Mouse (Mus musculus): ENCODE measurements around the gene Sit1. TPM values are rescaled to one million over a fixed set of nuclear protein-coding genes. Genes with fewer than 3 reads are reported as not detected.

Sit1 gene
- polyA plus RNA-seq, 1 experiment from 2014 or later = not detected

DNA sequence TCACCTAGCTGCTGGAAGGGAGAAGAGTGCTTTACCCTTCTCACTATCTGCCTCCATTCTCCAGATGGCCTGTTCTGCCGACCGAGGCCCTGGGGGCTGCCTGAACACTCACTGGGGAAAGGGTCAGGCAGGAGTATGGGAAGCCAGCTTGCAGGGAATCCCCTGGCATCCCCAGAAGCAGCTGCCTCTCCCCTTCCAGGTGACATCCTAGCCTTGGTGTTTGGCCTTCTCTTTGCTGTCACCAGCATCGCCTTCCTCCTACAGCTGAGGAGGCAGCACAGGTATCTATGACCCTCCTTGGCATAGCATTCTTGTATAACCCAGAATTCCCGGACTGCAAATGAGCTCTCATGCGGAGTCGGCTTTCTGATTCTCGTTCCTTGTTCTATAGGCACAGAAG, 29.1 kb upstream of the Sit1 start:
- H3K27me3 ChIP-seq (ENCODE audit: control insufficient read depth, insufficient read depth, low read length) = no peaks in the 10 kb centered on the region
- H3K4me1 ChIP-seq (replicated peaks; ENCODE audit: control insufficient read depth, insufficient read depth) = peaks cover 7% of the 10 kb centered on the region; the same call in 1 of the 2 replicates
- no peak overlapping the region for H3K9ac ChIP-seq (ENCODE audit: low read length)
- H3K36me3 ChIP-seq (ENCODE audit: control insufficient read depth, insufficient read depth, low read length) = peaks cover 9% of the 10 kb centered on the region; the same call in 1 of the 2 replicates
- H3K27ac ChIP-seq (replicated peaks) = peak overlapping the region; percentile 56
- no peak overlapping the region for H3K4me2 ChIP-seq (replicated peaks; ENCODE audit: low read depth)
- WGBS = 52% methylated on average over 7 of the region's 7 CpGs
- H3K9me3 ChIP-seq (ENCODE audit: control insufficient read depth, low read length) = no peaks in the 10 kb centered on the region
- H3K4me3 ChIP-seq (ENCODE audit: low read depth, low read length) = no peak overlapping the region
- ATAC-seq (ENCODE audit: low FRiP score, low TSS enrichment) = no peak
- no peak for DNase-seq (ENCODE audit: low spot score)
- TF ChIP-seq EP300 (optimal IDR thresholded peaks at IDR 0.05) = no peak
- no peak for TF ChIP-seq CTCF (IDR thresholded peaks at IDR 0.05; ENCODE audit: low read depth)

- no peak for ATAC-seq (ENCODE audit: low FRiP score, low TSS enrichment)
- H3K27me3 ChIP-seq (ENCODE audit: control insufficient read depth, insufficient read depth, low read length) = no peaks in the 10 kb centered on the region
- no peak overlapping the region for H3K9ac ChIP-seq (ENCODE audit: low read length)
- peaks cover 4% of the 10 kb centered on the region; the same call in 1 of the 2 replicates for H3K36me3 ChIP-seq (ENCODE audit: control insufficient read depth, insufficient read depth, low read length)
- no peaks in the 10 kb centered on the region for H3K9me3 ChIP-seq (ENCODE audit: control insufficient read depth, low read length)
- H3K4me1 ChIP-seq (replicated peaks; ENCODE audit: control insufficient read depth, insufficient read depth) = peaks cover 7% of the 10 kb centered on the region; the same call in 1 of the 2 replicates
- DNase-seq (ENCODE audit: low spot score) = no peak
- no peak overlapping the region for H3K4me3 ChIP-seq (ENCODE audit: low read depth, low read length)
- H3K27ac ChIP-seq (replicated peaks) = 0 out of 2 replicates have a peak overlapping the region, but pooled peaks have one; percentile 18
- TF ChIP-seq EP300 (optimal IDR thresholded peaks at IDR 0.05) (no peak), CTCF (IDR thresholded peaks at IDR 0.05; ENCODE audit: low read depth) (no peak)
- no peak overlapping the region for H3K4me2 ChIP-seq (replicated peaks; ENCODE audit: low read depth)
- WGBS = 69% methylated on average over 18 of the region's 19 CpGs
Measured at GRCm38 (mm10) chr4:43511675-43512454, 28.3 kb upstream of the Sit1 start.

GRCm38 (mm10) chr4:43509109-43509508, 25.6 kb upstream of the Sit1 start:
- peak overlapping the region; percentile 51 for H3K9ac ChIP-seq (ENCODE audit: low read length)
- H3K4me2 ChIP-seq (replicated peaks; ENCODE audit: low read depth) = peak overlapping the region; percentile 80
- DNase-seq (ENCODE audit: low spot score) = no peak
- no peaks in the 10 kb centered on the region for H3K36me3 ChIP-seq (ENCODE audit: control insufficient read depth, insufficient read depth, low read length)
- H3K27me3 ChIP-seq (ENCODE audit: control insufficient read depth, insufficient read depth, low read length) = no peaks in the 10 kb centered on the region
- peak overlapping the region; percentile 39; the same call in 1 of the 2 replicates for H3K4me3 ChIP-seq (ENCODE audit: low read depth, low read length)
- ATAC-seq (ENCODE audit: low FRiP score, low TSS enrichment) = no peak
- peak overlapping the region; percentile 45; the same call in 1 of the 2 replicates for H3K27ac ChIP-seq (replicated peaks)
- 40% methylated on average over 9 of the region's 9 CpGs for WGBS
- TF ChIP-seq CTCF (IDR thresholded peaks at IDR 0.05; ENCODE audit: low read depth) (no peak), EP300 (optimal IDR thresholded peaks at IDR 0.05) (no peak)
- peaks cover 4% of the 10 kb centered on the region; the same call in 1 of the 2 replicates for H3K4me1 ChIP-seq (replicated peaks; ENCODE audit: control insufficient read depth, insufficient read depth)
- no peaks in the 10 kb centered on the region for H3K9me3 ChIP-seq (ENCODE audit: control insufficient read depth, low read length)

- H3K27me3 ChIP-seq (ENCODE audit: control insufficient read depth, insufficient read depth, low read length) = no peaks in the 10 kb centered on the region
- no peaks in the 10 kb centered on the region for H3K36me3 ChIP-seq (ENCODE audit: control insufficient read depth, insufficient read depth, low read length)
- peaks cover 4% of the 10 kb centered on the region; the same call in 1 of the 2 replicates for H3K4me1 ChIP-seq (replicated peaks; ENCODE audit: control insufficient read depth, insufficient read depth)
- peak; percentile 87 for ATAC-seq (ENCODE audit: low FRiP score, low TSS enrichment)
- TF ChIP-seq EP300 (optimal IDR thresholded peaks at IDR 0.05) (no peak), CTCF (IDR thresholded peaks at IDR 0.05; ENCODE audit: low read depth) (peak; percentile 17; the same call in 1 of the 2 replicates)
- WGBS = under 1% methylated on average over 13 of the region's 13 CpGs
- peak overlapping the region; percentile 45 for H3K27ac ChIP-seq (replicated peaks)
- H3K9ac ChIP-seq (ENCODE audit: low read length) = peak overlapping the region; percentile 51
- H3K4me3 ChIP-seq (ENCODE audit: low read depth, low read length) = peak overlapping the region; percentile 39
- peak; percentile 82 for DNase-seq (ENCODE audit: low spot score)
- peak overlapping the region; percentile 80 for H3K4me2 ChIP-seq (replicated peaks; ENCODE audit: low read depth)
- H3K9me3 ChIP-seq (ENCODE audit: control insufficient read depth, low read length) = no peaks in the 10 kb centered on the region
Measured at GRCm38 (mm10) chr4:43508666-43508997, 25.1 kb upstream of the Sit1 start.

DNA sequence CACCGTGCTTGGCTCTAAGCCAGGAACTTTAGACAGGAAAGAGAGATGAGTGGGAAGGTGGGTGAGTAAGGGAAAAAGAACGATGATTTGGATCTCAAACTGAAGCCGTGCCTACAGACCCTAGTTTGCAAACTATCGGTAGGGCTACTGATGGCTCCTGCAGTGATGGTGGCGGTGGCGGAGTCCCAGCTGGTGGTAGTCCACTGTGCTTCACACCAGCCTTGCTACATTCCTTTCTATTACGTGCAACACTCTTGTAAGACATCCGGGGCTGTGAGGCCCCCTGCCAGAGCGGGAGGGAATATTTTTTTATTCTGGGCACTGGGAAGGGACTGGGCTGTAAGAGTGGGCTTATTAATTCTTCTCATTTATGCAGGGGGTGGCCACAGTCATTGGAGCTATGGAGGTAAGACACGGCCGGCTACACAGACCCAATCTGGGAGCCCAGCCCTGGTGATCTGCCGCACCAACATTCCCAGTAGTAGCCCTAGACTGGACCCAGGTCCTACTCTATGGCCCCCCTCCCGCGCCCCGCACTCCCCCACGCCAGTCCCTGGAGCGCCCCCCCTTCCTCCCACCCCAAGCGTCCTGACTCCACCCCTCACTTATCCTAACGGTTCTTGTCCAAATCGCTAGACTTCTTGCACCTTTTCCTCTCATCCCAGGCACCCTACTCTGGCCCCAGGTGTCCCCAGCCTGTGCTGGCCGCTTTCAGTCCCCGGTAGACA, 24.6 kb upstream of the Sit1 start:
- WGBS = 7% methylated on average over 22 of the region's 22 CpGs
- peak overlapping the region; percentile 39 for H3K4me3 ChIP-seq (ENCODE audit: low read depth, low read length)
- no peaks in the 10 kb centered on the region for H3K9me3 ChIP-seq (ENCODE audit: control insufficient read depth, low read length)
- peak; percentile 41 for DNase-seq (ENCODE audit: low spot score)
- peak overlapping the region; percentile 80 for H3K4me2 ChIP-seq (replicated peaks; ENCODE audit: low read depth)
- peak overlapping the region; percentile 51; the same call in 1 of the 2 replicates for H3K9ac ChIP-seq (ENCODE audit: low read length)
- H3K4me1 ChIP-seq (replicated peaks; ENCODE audit: control insufficient read depth, insufficient read depth) = peaks cover 4% of the 10 kb centered on the region; the same call in 1 of the 2 replicates
- peak overlapping the region; percentile 9; the same call in 1 of the 2 replicates for H3K27ac ChIP-seq (replicated peaks)
- no peaks in the 10 kb centered on the region for H3K27me3 ChIP-seq (ENCODE audit: control insufficient read depth, insufficient read depth, low read length)
- peak; percentile 24 for ATAC-seq (ENCODE audit: low FRiP score, low TSS enrichment)
- no peaks in the 10 kb centered on the region for H3K36me3 ChIP-seq (ENCODE audit: control insufficient read depth, insufficient read depth, low read length)
- TF ChIP-seq CTCF (IDR thresholded peaks at IDR 0.05; ENCODE audit: low read depth) (no peak), EP300 (optimal IDR thresholded peaks at IDR 0.05) (no peak)
